Mouse (Mus musculus): ENCODE data around the gene Colq.

DNA sequence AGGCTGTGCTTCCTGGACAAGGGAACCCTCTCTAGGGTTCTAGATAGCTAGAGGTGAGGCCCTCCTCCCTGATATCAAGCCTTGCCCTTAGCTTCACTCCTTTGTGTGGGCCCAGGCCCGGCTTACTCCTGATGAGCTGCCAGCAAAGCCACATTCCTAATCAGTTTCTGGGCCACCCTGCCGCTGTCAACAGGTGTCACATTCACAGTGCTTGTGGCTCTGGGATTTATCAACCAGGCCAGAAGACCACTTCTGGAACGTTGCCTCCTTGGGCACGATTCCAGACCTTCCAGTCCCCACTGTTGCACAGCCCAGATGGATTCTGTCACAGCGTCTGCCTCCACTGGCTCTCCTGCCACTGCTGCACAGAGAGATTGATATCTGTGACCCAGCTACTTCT, 30.3 kb downstream of the Colq start:
- TF ChIP-seq TAL1 (IDR thresholded peaks at IDR 0.05; ENCODE audit: low read length) (no peak), GATA1 (IDR thresholded peaks at IDR 0.05; ENCODE audit: low read length) (no peak)

All from erythroblast, embryonic 14.5 days (primary cell).